Mouse (Mus musculus) myocyte (in vitro differentiated cells): ENCODE data around the gene Nlrp4e. TPM values are rescaled to one million over a fixed set of nuclear protein-coding genes. Genes with fewer than 3 reads are reported as not detected.
"Not testable (repeated sequence)": the region's sequence is repeated elsewhere in the genome, so short reads cannot be mapped to it uniquely, and the experiment has no call there.

Experiments used
- H3K27me3 ChIP-seq: one replicate; pipeline ENCODE4 v1.6.1; 2011; ENCODE audit not compliant: control insufficient read depth, insufficient read depth, insufficient read length
- H3K36me3 ChIP-seq: one replicate; pipeline ENCODE4 v1.6.1; 2011; ENCODE audit not compliant: control insufficient read depth, insufficient read depth
- H3K4me2 ChIP-seq: one replicate; pipeline ENCODE4 v1.6.1; 2011; ENCODE audit warnings: low read depth, control low read depth
- H3K4me3 ChIP-seq: one replicate; pipeline ENCODE4 v1.5.1; 2011; ENCODE audit warnings: mild to moderate bottlenecking, control low read depth, moderate library complexity
- H3K79me2 ChIP-seq: one replicate; pipeline ENCODE4 v1.6.1; 2011; ENCODE audit not compliant: control insufficient read depth, insufficient read depth
- H3ac ChIP-seq: one replicate; pipeline ENCODE4 v1.6.1; 2011; ENCODE audit not compliant: control insufficient read depth, insufficient read length
- CEBPB ChIP-seq: IDR thresholded peaks from 2 replicates; pipeline ENCODE4 v1.6.1; 2011; ENCODE audit warnings: mild to moderate bottlenecking, moderate library complexity; ENCODE audit not compliant: poor library complexity, insufficient read depth, severe bottlenecking
- E2F4 ChIP-seq: IDR thresholded peaks from one replicate; pipeline ENCODE4 v1.6.1; 2011; ENCODE audit warnings: mild to moderate bottlenecking, control low read depth, moderate library complexity; ENCODE audit not compliant: insufficient read depth
- MAX ChIP-seq: IDR thresholded peaks from one replicate; pipeline ENCODE4 v1.6.1; 2011; ENCODE audit warnings: low read depth, mild to moderate bottlenecking, control low read depth
- MYOD1 ChIP-seq, 3 experiments: IDR thresholded peaks; one replicate each; pipeline ENCODE4 v1.6.1; 2011; ENCODE audit warnings: control low read depth in 2 of 3, low read depth in 2 of 3, mild to moderate bottlenecking in 2 of 3, moderate library complexity in 1 of 3; ENCODE audit not compliant: insufficient read length in 2 of 3, control insufficient read depth in 1 of 3
- MYOG ChIP-seq, 3 experiments: IDR thresholded peaks; one replicate each; pipeline ENCODE4 v1.6.1; 2011; ENCODE audit warnings: control low read depth in 2 of 3, low read depth in 2 of 3, mild to moderate bottlenecking in 2 of 3; ENCODE audit not compliant: insufficient read length in 2 of 3, control insufficient read depth in 1 of 3, insufficient read depth in 1 of 3
- POLR2A ChIP-seq: IDR thresholded peaks from one replicate; pipeline ENCODE4 v1.6.1; 2011; ENCODE audit warnings: low read depth, mild to moderate bottlenecking, control low read depth, moderate library complexity; ENCODE audit not compliant: insufficient read length
- POLR2AphosphoS2 ChIP-seq: IDR thresholded peaks from one replicate; pipeline ENCODE4 v1.6.1; 2011; ENCODE audit warnings: low read depth, control low read depth; ENCODE audit not compliant: insufficient read length
- REST ChIP-seq: IDR thresholded peaks from one replicate; pipeline ENCODE4 v1.6.1; 2011; ENCODE audit warnings: mild to moderate bottlenecking, control low read depth, moderate library complexity; ENCODE audit not compliant: insufficient read depth, insufficient read length
- SRF ChIP-seq: IDR thresholded peaks from one replicate; pipeline ENCODE4 v1.6.1; 2011; ENCODE audit warnings: low read depth; ENCODE audit not compliant: control insufficient read depth, insufficient read length
- TCF12 ChIP-seq: IDR thresholded peaks from one replicate; pipeline ENCODE4 v1.6.1; 2011; ENCODE audit warnings: mild to moderate bottlenecking, control low read depth; ENCODE audit not compliant: poor library complexity, insufficient read depth, severe bottlenecking
- TCF3 ChIP-seq: IDR thresholded peaks from one replicate; pipeline ENCODE4 v1.6.1; 2011; ENCODE audit warnings: low read depth, control low read depth; ENCODE audit not compliant: insufficient read length
- USF1 ChIP-seq: IDR thresholded peaks from one replicate; pipeline ENCODE4 v1.6.1; 2011; ENCODE audit warnings: low read depth, mild to moderate bottlenecking, control low read depth, moderate library complexity
- polyA plus RNA-seq: library from polyadenylated mRNA; unstranded; fragments of >200 nt; fragmentation: generic; extraction: Trizol; gene quantifications from one replicate; pipeline ENCODE4 v1.2.1, GENCODE M21; 2012; ENCODE audit warnings: missing spikeins

Nlrp4e gene
- 1.5 TPM for polyA plus RNA-seq

DNA sequence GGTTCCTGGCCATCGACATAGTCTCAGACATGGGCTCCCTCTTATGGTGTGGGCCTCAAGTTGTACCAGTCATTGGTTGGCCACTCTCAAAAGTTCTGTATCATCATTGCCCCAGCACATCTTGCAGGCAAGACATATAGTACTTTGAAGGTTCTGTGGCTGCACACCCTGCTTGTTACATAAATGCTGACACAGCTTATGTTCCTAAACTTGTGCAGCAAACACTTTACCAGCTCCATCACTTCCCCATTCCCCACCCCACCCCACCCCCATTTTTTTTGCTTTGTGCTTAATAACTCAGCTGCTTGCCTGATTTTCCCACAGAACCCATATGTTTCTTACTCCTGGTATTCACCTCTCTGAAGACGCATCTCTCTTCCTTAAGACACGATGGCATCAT lies at the start of gene Nlrp4e:
Gene Nlrp4e, plus strand, starts transcription at position 301 of the 400 bp plus-strand sequence.
- not testable (repeated sequence) for H3ac ChIP-seq, H3K4me3 ChIP-seq, H3K27me3 ChIP-seq, H3K36me3 ChIP-seq, H3K4me2 ChIP-seq, H3K79me2 ChIP-seq

DNA sequence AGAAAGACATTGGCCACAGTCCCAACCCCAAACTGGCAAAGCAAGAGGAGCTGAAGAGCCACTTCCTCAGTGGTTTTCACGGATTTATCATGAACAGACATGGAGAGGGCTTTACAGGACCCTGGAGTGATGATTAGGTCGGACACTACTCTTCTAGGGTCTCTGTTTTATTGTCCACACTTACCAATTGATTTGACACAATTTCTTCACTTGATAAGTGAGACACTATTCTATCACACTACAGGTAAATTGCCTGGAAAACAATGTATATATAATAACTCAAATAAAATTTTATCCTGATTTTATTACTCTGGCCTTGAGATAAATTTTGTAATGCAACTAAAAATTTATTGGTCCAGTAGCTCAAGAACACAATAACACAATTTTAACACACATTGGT lies 49.4 kb upstream of the Nlrp4e start, which contains the start of gene Vmn1r166:
Gene Vmn1r166, minus strand, starts transcription at position 101 of the 400 bp plus-strand sequence.
- not testable (repeated sequence) for H3K4me3 ChIP-seq, H3ac ChIP-seq, H3K4me2 ChIP-seq, H3K36me3 ChIP-seq, H3K27me3 ChIP-seq, H3K79me2 ChIP-seq

GRCm38 (mm10) chr7:23278800-23279199 lies 22.2 kb upstream of the Nlrp4e start, which contains the start of gene Gm6902:
Gene Gm6902, minus strand, starts transcription at chr7:23278900.
- H3K79me2 ChIP-seq, H3ac ChIP-seq, H3K4me3 ChIP-seq, H3K36me3 ChIP-seq, H3K4me2 ChIP-seq, H3K27me3 ChIP-seq: not testable (repeated sequence)

DNA sequence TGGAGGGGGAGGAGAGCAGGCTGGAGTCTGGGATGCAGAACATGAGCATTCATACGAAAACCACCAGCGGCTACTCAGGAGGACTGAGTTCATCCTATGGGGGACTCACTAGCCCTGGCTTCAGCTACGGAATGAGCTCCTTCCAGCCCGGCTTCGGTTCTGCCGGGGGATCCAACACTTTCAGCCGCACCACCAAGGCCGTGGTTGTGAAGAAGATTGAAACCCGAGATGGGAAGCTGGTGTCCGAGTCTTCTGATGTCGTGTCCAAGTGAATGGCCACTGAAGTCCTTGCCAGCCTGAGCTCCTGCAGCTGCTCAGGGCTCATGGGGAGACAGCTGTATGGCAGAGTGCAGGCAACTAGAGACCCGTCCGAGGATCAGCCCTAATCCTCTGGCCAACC lies 57.3 kb downstream of the Nlrp4e start:
- not testable (repeated sequence) for H3K36me3 ChIP-seq, H3K4me2 ChIP-seq, H3ac ChIP-seq, H3K79me2 ChIP-seq, H3K4me3 ChIP-seq, H3K27me3 ChIP-seq

DNA sequence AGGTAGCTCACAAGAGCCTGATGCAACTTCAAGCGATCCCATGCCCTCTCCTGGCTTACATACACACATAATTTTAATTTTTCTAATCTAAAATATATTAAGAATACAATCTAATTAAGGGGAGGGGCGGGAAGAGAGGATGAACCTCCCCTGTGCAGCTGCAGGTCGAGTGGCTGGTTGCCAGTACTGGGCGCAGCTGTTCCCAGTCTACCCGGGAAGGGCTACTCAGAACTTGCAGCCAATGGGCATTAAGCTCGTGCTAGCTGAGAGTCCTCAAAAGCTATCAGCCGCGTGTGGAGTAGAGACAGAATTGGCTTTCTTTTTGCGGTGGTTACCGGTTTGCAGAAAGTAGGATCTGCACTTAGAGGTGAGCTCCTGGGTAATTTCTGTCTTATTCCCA lies 84.6 kb downstream of the Nlrp4e start, which contains the start of gene Nlrp5:
Gene Nlrp5, plus strand, starts transcription at position 301 of the 400 bp plus-strand sequence.
- no peaks in the 10 kb centered on the region for H3K36me3 ChIP-seq
- no peaks in the 10 kb centered on the region for H3K79me2 ChIP-seq
- no peak within 1 kb of the TSS for H3ac ChIP-seq
- H3K27me3 ChIP-seq, result no peaks in the 10 kb centered on the region
- H3K4me2 ChIP-seq, result no peak within 1 kb of the TSS
- no peak for TF ChIP-seq POLR2AphosphoS2
- no peak for TF ChIP-seq CEBPB
- TF ChIP-seq TCF12, result no peak
- TF ChIP-seq SRF, result no peak
- TF ChIP-seq MYOG (IDR thresholded peaks at IDR 0.05; ENCODE audit: control insufficient read depth in 1 of 3, insufficient read depth in 1 of 3, insufficient read length in 2 of 3, low read depth in 2 of 3), result no peak
- no peak for TF ChIP-seq REST
- TF ChIP-seq TCF3, result no peak
- no peak for TF ChIP-seq USF1
- TF ChIP-seq MAX, result no peak
- TF ChIP-seq E2F4, result no peak
- TF ChIP-seq MYOD1 (IDR thresholded peaks at IDR 0.05; ENCODE audit: control insufficient read depth in 1 of 3, insufficient read length in 2 of 3, low read depth in 2 of 3), result no peak
- no peak for TF ChIP-seq POLR2A
- no peak within 1 kb of the TSS for H3K4me3 ChIP-seq

Other genes with a start within 250 kb of the Nlrp4e start
- gene Vmn1r163, start 245.7 kb upstream of the Nlrp4e start, polyA plus RNA-seq, result not detected
- gene Gm8720, start 233.7 kb upstream of the Nlrp4e start, polyA plus RNA-seq, result not detected
- gene Gm10662, start 156.7 kb upstream of the Nlrp4e start, polyA plus RNA-seq, result not detected
- not detected for gene Vmn1r165, start 83.9 kb upstream of the Nlrp4e start, polyA plus RNA-seq
- not detected for gene Vmn1r166, start 49.5 kb upstream of the Nlrp4e start, polyA plus RNA-seq
- gene Gm6902, start 22.3 kb upstream of the Nlrp4e start, polyA plus RNA-seq, result not detected
- gene Nlrp5, start 84.7 kb downstream of the Nlrp4e start, polyA plus RNA-seq, result not detected
- gene Vmn1r167, start 206.0 kb downstream of the Nlrp4e start, polyA plus RNA-seq, result not detected
- gene Vmn1r168, start 238.5 kb downstream of the Nlrp4e start, polyA plus RNA-seq, result not detected